Mouse (Mus musculus): Measurements from ENCODE around the gene Mal.

- no peak for TF ChIP-seq CTCF (IDR thresholded peaks at IDR 0.05; ENCODE audit: low read depth, low read length)
- TF ChIP-seq POLR2A (IDR thresholded peaks at IDR 0.05; ENCODE audit: borderline replicate concordance, low read depth, low read length): no peak
Measured at GRCm38 (mm10) chr2:127619311-127619710, 37.2 kb downstream of the Mal start.

Measured in bone marrow macrophage, adult 2 months (primary cell).